Mouse (Mus musculus) layer of hippocampus, adult 9-11 months (tissue): Measurements from ENCODE around the gene Itprid2.

Experiments used
- DNase-seq: peaks from one replicate; pipeline ENCODE4 v3.0.0; 2022

Gene Itprid2

GRCm38 (mm10) chr2:79715925-79716324 is 80.8 kb downstream of the Itprid2 start:
- DNase-seq: no peak

DNA sequence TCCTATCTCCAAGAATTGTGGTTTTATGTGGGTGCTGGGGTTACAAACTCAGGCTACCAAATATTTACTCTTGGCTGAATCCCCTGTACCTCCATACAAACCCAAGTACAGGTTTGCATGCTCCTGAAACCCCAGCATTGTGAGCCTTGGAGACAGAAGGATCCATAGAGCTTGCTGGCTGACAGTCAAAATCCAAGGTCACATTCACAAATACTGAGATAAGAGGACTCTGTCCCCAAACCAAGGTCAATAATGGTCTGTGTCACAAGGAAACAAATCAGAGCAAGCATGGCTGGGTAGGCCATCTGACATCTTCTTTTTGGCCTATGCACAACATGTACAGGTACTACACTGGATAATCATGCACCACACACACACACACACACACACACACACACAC is 82.7 kb downstream of the Itprid2 start:
- no peak for DNase-seq

DNA sequence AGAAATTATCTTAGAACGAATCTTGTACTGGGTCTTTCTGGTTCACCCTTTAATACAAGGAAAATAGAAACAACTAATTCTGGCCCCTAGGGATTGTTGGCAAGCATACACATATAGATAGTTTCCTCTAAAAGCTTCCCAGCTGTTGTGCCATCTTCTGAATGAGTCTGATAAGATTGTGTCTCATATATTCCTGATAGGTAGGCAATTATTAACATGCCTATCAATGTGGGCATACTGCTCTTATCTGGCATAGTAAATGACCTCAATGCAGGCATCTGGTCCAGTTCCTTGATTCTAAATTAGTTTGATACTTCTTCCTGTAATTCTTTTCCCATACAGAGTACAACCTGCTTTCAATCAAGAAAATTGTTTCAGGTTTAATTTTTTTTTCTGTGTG is 87.3 kb downstream of the Itprid2 start:
- DNase-seq: no peak
